In genomic region chr2:101296369-101296682, GRCm38 (mm10) we compare ENCODE assay signal across 17 mouse cellular contexts.
DNase-seq lines count a peak whose midpoint lies in the region; ATAC-seq lines count a peak whose summit lies in the region.
"Had no signal": no experiment of that assay in that cellular context is flagged by ENCODE, and none has a peak within 500 bp of the region (broad histone marks: within the 10 kb centered on the region; RNA-seq: fewer than 3 reads in every experiment).

No protein-coding gene starts in this region.

- H3K36me3 ChIP-seq in embryonic facial prominence, embryonic 14.5 days (ENCODE audit: control insufficient read depth, insufficient read depth, low read length), result no peaks in the 10 kb centered on the region
- H3K36me3 ChIP-seq in embryonic facial prominence, embryonic 10.5 days (replicated peaks), result no peaks in the 10 kb centered on the region
- no peaks in the 10 kb centered on the region for H3K36me3 ChIP-seq in midbrain, embryonic 10.5 days
- no peaks in the 10 kb centered on the region for H3K36me3 ChIP-seq in midbrain, embryonic 11.5 days (ENCODE audit: control insufficient read depth, insufficient read depth, low read length)
- no peaks in the 10 kb centered on the region for H3K36me3 ChIP-seq in forebrain, embryonic 15.5 days
- H3K36me3 ChIP-seq in midbrain, embryonic 16.5 days (ENCODE audit: control insufficient read depth, insufficient read depth, low read length), result no peaks in the 10 kb centered on the region
- no peaks in the 10 kb centered on the region for H3K36me3 ChIP-seq in kidney, embryonic 16.5 days (ENCODE audit: insufficient read depth, low read length)
- H3K36me3 ChIP-seq: hindbrain, embryonic 15.5 days; limb, embryonic 10.5 days had no signal

- H3K27ac ChIP-seq in embryonic facial prominence, embryonic 14.5 days (replicated peaks; ENCODE audit: low read depth, low read length), result no peak overlapping the region
- H3K27ac ChIP-seq in embryonic facial prominence, embryonic 10.5 days (replicated peaks), result no peak overlapping the region
- H3K27ac ChIP-seq in midbrain, embryonic 10.5 days (replicated peaks), result 0 out of 2 replicates have a peak overlapping the region, but pooled peaks have one; percentile 33
- H3K27ac ChIP-seq in midbrain, embryonic 11.5 days (ENCODE audit: low read depth, low read length), result no peak overlapping the region
- H3K27ac ChIP-seq in forebrain, embryonic 15.5 days (replicated peaks), result peak overlapping the region; percentile 82
- 0 out of 2 replicates have a peak overlapping the region, but pooled peaks have one; percentile 42 for H3K27ac ChIP-seq in midbrain, embryonic 16.5 days (ENCODE audit: low read length)
- H3K27ac ChIP-seq in kidney, embryonic 16.5 days (ENCODE audit: low read length), result no peak overlapping the region
- H3K27ac ChIP-seq: hindbrain, embryonic 15.5 days; kidney, postnatal 0 days; limb, embryonic 10.5 days had no signal

- 43% methylated on average over 3 of the region's 3 CpGs for WGBS in embryonic facial prominence, embryonic 14.5 days
- 73% methylated on average over 3 of the region's 3 CpGs for WGBS in embryonic facial prominence, embryonic 10.5 days
- 59% methylated on average over 3 of the region's 3 CpGs for WGBS in midbrain, embryonic 10.5 days
- WGBS in midbrain, embryonic 11.5 days, result 37% methylated on average over 3 of the region's 3 CpGs
- WGBS in forebrain, embryonic 15.5 days, result 5% methylated on average over 3 of the region's 3 CpGs
- 13% methylated on average over 3 of the region's 3 CpGs for whole genome bisulfite sequencing in midbrain, embryonic 16.5 days
- WGBS in kidney, embryonic 16.5 days, result 45% methylated on average over 3 of the region's 3 CpGs

- 0 out of 2 replicates have a peak overlapping the region, but pooled peaks have one; percentile 21 for H3K4me2 ChIP-seq in embryonic facial prominence, embryonic 14.5 days (ENCODE audit: low read depth, low read length)
- no peak overlapping the region for H3K4me2 ChIP-seq in midbrain, embryonic 11.5 days
- peak overlapping the region; percentile 14; the same call in 1 of the 2 replicates for H3K4me2 ChIP-seq in forebrain, embryonic 15.5 days (replicated peaks)
- no peak overlapping the region for H3K4me2 ChIP-seq in midbrain, embryonic 16.5 days (ENCODE audit: low read length)
- H3K4me2 ChIP-seq in kidney, embryonic 16.5 days (replicated peaks; ENCODE audit: low read depth, low read length), result no peak overlapping the region

- H3K4me1 ChIP-seq in embryonic facial prominence, embryonic 14.5 days (ENCODE audit: control insufficient read depth, insufficient read depth, low read length), result 0 out of 2 replicates have a peak, but pooled peaks cover 3% of the 10 kb centered on the region
- H3K4me1 ChIP-seq in embryonic facial prominence, embryonic 10.5 days, result peaks cover 9% of the 10 kb centered on the region; the same call in 1 of the 2 replicates
- H3K4me1 ChIP-seq in midbrain, embryonic 10.5 days, result peaks cover 19% of the 10 kb centered on the region
- H3K4me1 ChIP-seq in midbrain, embryonic 11.5 days (ENCODE audit: control insufficient read depth, insufficient read depth, low read length), result peaks cover 4% of the 10 kb centered on the region; the same call in 1 of the 2 replicates
- peaks cover 20% of the 10 kb centered on the region for H3K4me1 ChIP-seq in forebrain, embryonic 15.5 days
- H3K4me1 ChIP-seq in midbrain, embryonic 16.5 days (ENCODE audit: control insufficient read depth, insufficient read depth, low read length), result peaks cover 10% of the 10 kb centered on the region
- H3K4me1 ChIP-seq in kidney, embryonic 16.5 days (ENCODE audit: insufficient read depth, low read length), result 0 out of 2 replicates have a peak, but pooled peaks cover 3% of the 10 kb centered on the region
- H3K4me1 ChIP-seq: limb, embryonic 10.5 days had no signal

- no peaks in the 10 kb centered on the region for H3K27me3 ChIP-seq in embryonic facial prominence, embryonic 14.5 days (replicated peaks; ENCODE audit: control insufficient read depth, insufficient read depth, low read length)
- H3K27me3 ChIP-seq in embryonic facial prominence, embryonic 10.5 days (replicated peaks; ENCODE audit: low read depth, poor library complexity, severe bottlenecking), result no peaks in the 10 kb centered on the region
- H3K27me3 ChIP-seq in midbrain, embryonic 10.5 days (ENCODE audit: low read depth, poor library complexity, severe bottlenecking), result no peaks in the 10 kb centered on the region
- no peaks in the 10 kb centered on the region for H3K27me3 ChIP-seq in midbrain, embryonic 11.5 days (ENCODE audit: control insufficient read depth, insufficient read depth, low read length)
- H3K27me3 ChIP-seq in forebrain, embryonic 15.5 days, result no peaks in the 10 kb centered on the region
- H3K27me3 ChIP-seq in midbrain, embryonic 16.5 days (ENCODE audit: control insufficient read depth, insufficient read depth, low read depth, low read length), result no peaks in the 10 kb centered on the region
- no peaks in the 10 kb centered on the region for H3K27me3 ChIP-seq in kidney, embryonic 16.5 days (ENCODE audit: insufficient read depth, low read length)
- H3K27me3 ChIP-seq: hindbrain, embryonic 15.5 days had no signal

- no peak overlapping the region for H3K9ac ChIP-seq in embryonic facial prominence, embryonic 14.5 days (ENCODE audit: low read depth, low read length)
- no peak overlapping the region for H3K9ac ChIP-seq in midbrain, embryonic 11.5 days (ENCODE audit: low read length)
- H3K9ac ChIP-seq in forebrain, embryonic 15.5 days (replicated peaks), result no peak overlapping the region
- H3K9ac ChIP-seq in midbrain, embryonic 16.5 days (ENCODE audit: low read depth, low read length), result no peak overlapping the region
- H3K9ac ChIP-seq in kidney, embryonic 16.5 days (replicated peaks; ENCODE audit: low read length), result no peak overlapping the region
- H3K9ac ChIP-seq: hindbrain, embryonic 15.5 days had no signal

- H3K9me3 ChIP-seq in embryonic facial prominence, embryonic 14.5 days (ENCODE audit: control insufficient read depth, low read length), result no peaks in the 10 kb centered on the region
- no peaks in the 10 kb centered on the region for H3K9me3 ChIP-seq in embryonic facial prominence, embryonic 10.5 days
- H3K9me3 ChIP-seq in midbrain, embryonic 10.5 days (replicated peaks), result 0 out of 2 replicates have a peak, but pooled peaks cover 3% of the 10 kb centered on the region
- H3K9me3 ChIP-seq in midbrain, embryonic 11.5 days (ENCODE audit: control insufficient read depth, low read length), result no peaks in the 10 kb centered on the region
- H3K9me3 ChIP-seq in forebrain, embryonic 15.5 days, result no peaks in the 10 kb centered on the region
- H3K9me3 ChIP-seq in midbrain, embryonic 16.5 days (replicated peaks; ENCODE audit: control insufficient read depth, low read length, poor library complexity, severe bottlenecking), result no peaks in the 10 kb centered on the region; the same call in 1 of the 2 replicates
- no peaks in the 10 kb centered on the region for H3K9me3 ChIP-seq in kidney, embryonic 16.5 days (ENCODE audit: low read length)
- H3K9me3 ChIP-seq: hindbrain, embryonic 15.5 days; limb, embryonic 10.5 days had no signal

- DNase-seq in embryonic facial prominence, embryonic 14.5 days (ENCODE audit: low spot score), result no peak
- no peak for DNase-seq in embryonic facial prominence, embryonic 10.5 days (ENCODE audit: low spot score)
- DNase-seq in midbrain, embryonic 10.5 days (ENCODE audit: low spot score), result no peak
- DNase-seq in midbrain, embryonic 11.5 days (ENCODE audit: low spot score, missing footprints), result no peak
- DNase-seq in kidney, postnatal 4 days, result no peak
- DNase-seq: cerebellum, adult 8-10 months; gastrocnemius, postnatal 25 days; lung, adult 18-20 months; lung, postnatal 36 days had no signal

- no peak overlapping the region for H3K4me3 ChIP-seq in embryonic facial prominence, embryonic 14.5 days (ENCODE audit: low read depth, low read length)
- H3K4me3 ChIP-seq in embryonic facial prominence, embryonic 10.5 days, result no peak overlapping the region
- no peak overlapping the region for H3K4me3 ChIP-seq in midbrain, embryonic 10.5 days
- H3K4me3 ChIP-seq in midbrain, embryonic 11.5 days (ENCODE audit: low read depth, low read length), result no peak overlapping the region
- no peak overlapping the region for H3K4me3 ChIP-seq in forebrain, embryonic 15.5 days
- no peak overlapping the region for H3K4me3 ChIP-seq in midbrain, embryonic 16.5 days (ENCODE audit: low read depth, low read length)
- H3K4me3 ChIP-seq in kidney, embryonic 16.5 days (ENCODE audit: low read length), result no peak overlapping the region
- H3K4me3 ChIP-seq: erythroblast, embryonic 14.5 days; hindbrain, embryonic 15.5 days; limb, embryonic 10.5 days had no signal

- ATAC-seq in embryonic facial prominence, embryonic 14.5 days (ENCODE audit: low read depth), result no peak
- ATAC-seq in midbrain, embryonic 11.5 days (ENCODE audit: low FRiP score), result no peak
- peak; percentile 71 for ATAC-seq in forebrain, embryonic 15.5 days (replicated peaks)
- 0 out of 2 replicates have a peak, but pooled peaks have one; percentile 32 for ATAC-seq in midbrain, embryonic 16.5 days
- no peak for ATAC-seq in kidney, embryonic 16.5 days (ENCODE audit: low FRiP score, low TSS enrichment)
- ATAC-seq: intestine, postnatal 0 days had no signal

Comparison
In these comparisons a context has a peak if more than half of its experiments do, and no peak if none do; other contexts are left out.
1. ATAC-seq: peak in forebrain, embryonic 15.5 days (single experiment) and midbrain, embryonic 16.5 days (single experiment); none in embryonic facial prominence, embryonic 14.5 days (single experiment), midbrain, embryonic 11.5 days (single experiment) and kidney, embryonic 16.5 days (single experiment).
2. H3K27ac ChIP-seq: peak in midbrain, embryonic 10.5 days (single experiment), forebrain, embryonic 15.5 days (single experiment) and midbrain, embryonic 16.5 days (single experiment); none in embryonic facial prominence, embryonic 14.5 days (single experiment), embryonic facial prominence, embryonic 10.5 days (single experiment), midbrain, embryonic 11.5 days (single experiment) and kidney, embryonic 16.5 days (single experiment).
3. H3K4me2 ChIP-seq: peak in embryonic facial prominence, embryonic 14.5 days (single experiment) and forebrain, embryonic 15.5 days (single experiment); none in midbrain, embryonic 11.5 days (single experiment), midbrain, embryonic 16.5 days (single experiment) and kidney, embryonic 16.5 days (single experiment).